Mouse (Mus musculus) kidney, embryonic 14.5 days (tissue): ENCODE measurements around the gene Ran. TPM values are rescaled to one million over a fixed set of nuclear protein-coding genes. Genes with fewer than 3 reads are reported as not detected.
A peak's percentile ranks its signal among the peaks of the same experiment; 100 is the strongest.

Experiments used
- ATAC-seq: fragments of 200-750 bp; cut with Nextera tagmentation; 2 replicates; pipeline ENCODE4 v1.8.0; 2017; ENCODE audit warnings: moderate number of reproducible peaks, mild to moderate bottlenecking, moderate TSS enrichment, moderate library complexity; ENCODE audit not compliant: low FRiP score, low TSS enrichment
- H3K27ac ChIP-seq: fragments of 300-500 bp; sonication (generic); 2 replicates; pipeline ENCODE4 v1.5.1; 2014; ENCODE audit warnings: low read depth, mild to moderate bottlenecking, low read length, moderate library complexity, mixed read lengths
- H3K27me3 ChIP-seq: fragments of 300-500 bp; sonication (generic); 2 replicates; pipeline ENCODE4 v1.6.1; 2014; ENCODE audit warnings: mild to moderate bottlenecking, low read length; ENCODE audit not compliant: control insufficient read depth, insufficient read depth
- H3K36me3 ChIP-seq: fragments of 300-500 bp; sonication (generic); 2 replicates; pipeline ENCODE4 v1.6.1; 2014; ENCODE audit warnings: low read length, mixed read lengths; ENCODE audit not compliant: control insufficient read depth, insufficient read depth
- H3K4me1 ChIP-seq: fragments of 300-500 bp; sonication (generic); 2 replicates; pipeline ENCODE4 v1.6.1; 2014; ENCODE audit warnings: low read length, mixed read lengths; ENCODE audit not compliant: control insufficient read depth, insufficient read depth
- H3K4me2 ChIP-seq: fragments of 300-500 bp; sonication (generic); replicated peaks from 2 replicates; pipeline ENCODE4 v1.6.1; 2014; ENCODE audit warnings: low read depth, mild to moderate bottlenecking, low read length
- H3K4me3 ChIP-seq: fragments of 300-500 bp; sonication (generic); 2 replicates; pipeline ENCODE4 v1.5.1; 2014; ENCODE audit warnings: mild to moderate bottlenecking, low read length
- H3K9ac ChIP-seq: fragments of 300-500 bp; sonication (generic); 2 replicates; pipeline ENCODE4 v1.6.1; 2014; ENCODE audit warnings: low read depth, mild to moderate bottlenecking, low read length, moderate library complexity
- H3K9me3 ChIP-seq: fragments of 300-500 bp; sonication (generic); 2 replicates; pipeline ENCODE4 v1.6.1; 2016; ENCODE audit warnings: low read length; ENCODE audit not compliant: control insufficient read depth
- WGBS: fragments of 180-500 bp; shearing (Covaris S2); extraction: QIAGEN DNeasy Blood & Tissue Kit; methylation state at CpG from one replicate; pipeline ENCODE4 v1.1.7; 2014; 5-methylcytosine and 5-hydroxymethylcytosine counted together
- polyA plus RNA-seq: library from polyadenylated mRNA; unstranded; fragments of >200 nt; fragmentation: Nextera tagmentation; extraction: Ambion mirVana; gene quantifications from 2 replicates; pipeline ENCODE4 v1.2.1, GENCODE M21; 2014

Ran gene
- polyA plus RNA-seq, 1 experiment from 2014 or later, result 768 TPM

- 89% methylated on average over 13 of the region's 13 CpGs for WGBS
- H3K36me3 ChIP-seq, result peaks cover 22% of the 10 kb centered on the region
- ATAC-seq, result no peak
- no peak overlapping the region for H3K4me2 ChIP-seq
- H3K4me3 ChIP-seq, result no peak overlapping the region
- H3K4me1 ChIP-seq, result no peaks in the 10 kb centered on the region
- no peaks in the 10 kb centered on the region for H3K9me3 ChIP-seq
- H3K27me3 ChIP-seq, result no peaks in the 10 kb centered on the region
- H3K27ac ChIP-seq, result no peak overlapping the region
- H3K9ac ChIP-seq, result no peak overlapping the region
Observed at GRCm38 (mm10) chr5:128985946-128986345, 33.9 kb upstream of the Ran start.

DNA sequence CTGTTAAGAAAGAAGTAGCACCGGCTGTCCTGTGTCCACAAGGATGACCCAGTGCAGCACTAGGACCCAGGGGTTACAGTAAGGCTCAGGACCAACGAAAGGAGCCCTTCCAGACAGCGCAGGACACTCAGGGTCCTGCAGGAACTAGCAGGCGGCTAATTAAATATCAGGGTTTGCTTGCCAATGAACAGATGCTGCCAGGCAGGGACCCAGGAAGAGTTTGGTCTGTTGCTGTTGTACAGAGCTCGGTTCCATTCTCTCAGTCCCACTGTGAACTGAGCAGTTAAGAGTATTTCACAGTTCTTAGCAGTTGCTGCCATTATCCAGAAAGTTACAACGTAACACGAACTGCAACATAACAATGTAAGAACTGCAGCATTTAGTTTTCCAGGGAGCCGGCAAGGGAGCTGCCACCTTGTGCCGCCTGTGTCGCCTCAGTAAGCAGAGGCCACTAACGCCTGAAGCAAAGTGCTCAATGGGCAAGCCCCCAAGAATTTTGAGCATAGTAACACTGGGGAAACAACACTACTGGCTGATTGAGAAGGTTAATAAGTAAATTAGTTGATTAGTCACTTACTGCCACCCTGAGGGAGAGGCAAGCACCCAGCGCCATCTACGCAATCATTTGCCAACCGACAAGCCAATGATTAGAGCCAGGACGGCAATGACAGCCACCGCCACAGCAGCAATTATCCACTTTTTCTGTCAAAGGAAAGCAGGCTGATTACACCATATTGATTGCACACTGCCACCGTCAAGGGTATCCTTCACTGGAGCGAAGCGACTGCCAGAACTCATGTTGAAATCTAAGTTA lies 32.5 kb upstream of the Ran start:
- no peaks in the 10 kb centered on the region for H3K4me1 ChIP-seq
- H3K4me2 ChIP-seq, result no peak overlapping the region
- no peak overlapping the region for H3K9ac ChIP-seq
- no peaks in the 10 kb centered on the region for H3K27me3 ChIP-seq
- ATAC-seq, result no peak
- 71% methylated on average over 19 of the region's 19 CpGs for WGBS
- no peaks in the 10 kb centered on the region for H3K9me3 ChIP-seq
- no peak overlapping the region for H3K27ac ChIP-seq
- no peak overlapping the region for H3K4me3 ChIP-seq
- peaks cover 34% of the 10 kb centered on the region for H3K36me3 ChIP-seq

GRCm38 (mm10) chr5:129000706-129001468 lies 19.0 kb upstream of the Ran start:
- Histone ChIP-seq H3K9me3 (no peaks in the 10 kb centered on the region), H3K4me1 (peaks cover 14% of the 10 kb centered on the region; the same call in 1 of the 2 replicates), H3K36me3 (peaks cover 13% of the 10 kb centered on the region; the same call in 1 of the 2 replicates), H3K4me3 (no peak overlapping the region), H3K27me3 (no peaks in the 10 kb centered on the region), H3K4me2 (no peak overlapping the region), H3K27ac (no peak overlapping the region), H3K9ac (no peak overlapping the region)
- ATAC-seq, result no peak
- WGBS, result 64% methylated on average over 8 of the region's 8 CpGs

GRCm38 (mm10) chr5:129002571-129003011 lies 17.3 kb upstream of the Ran start:
- 47% methylated on average over 14 of the region's 14 CpGs for WGBS
- H3K27ac ChIP-seq, result peak overlapping the region; percentile 62
- no peaks in the 10 kb centered on the region for H3K9me3 ChIP-seq
- ATAC-seq, result no peak; the same call in 1 of the 2 replicates
- H3K27me3 ChIP-seq, result no peaks in the 10 kb centered on the region
- no peak overlapping the region for H3K4me3 ChIP-seq
- H3K4me2 ChIP-seq, result 0 out of 2 replicates have a peak overlapping the region, but pooled peaks have one; percentile 5
- H3K36me3 ChIP-seq, result peaks cover 11% of the 10 kb centered on the region; the same call in 1 of the 2 replicates
- 0 out of 2 replicates have a peak overlapping the region, but pooled peaks have one; percentile 8 for H3K9ac ChIP-seq
- peaks cover 19% of the 10 kb centered on the region; the same call in 1 of the 2 replicates for H3K4me1 ChIP-seq

DNA sequence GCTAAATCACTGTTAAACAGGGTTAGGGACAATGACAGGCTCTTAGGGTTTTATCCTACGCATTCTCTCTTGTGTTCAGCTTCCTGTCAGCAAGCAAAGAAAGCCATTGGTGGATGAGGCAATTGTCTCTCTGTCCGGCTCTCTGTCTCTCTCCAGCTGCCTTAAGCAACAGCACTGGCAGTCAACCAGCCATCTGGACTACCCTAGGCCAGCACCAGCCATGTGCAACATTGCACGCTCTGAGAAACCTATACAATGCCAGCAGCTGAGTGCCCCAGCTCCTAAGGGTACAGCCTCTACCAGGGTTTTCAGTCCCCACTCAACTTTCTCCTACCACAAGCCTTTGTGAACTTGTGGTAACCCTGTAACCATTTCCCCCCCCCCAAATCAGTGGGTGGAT lies 14.5 kb upstream of the Ran start:
- no peak overlapping the region for H3K9ac ChIP-seq
- H3K27ac ChIP-seq, result no peak overlapping the region
- no peaks in the 10 kb centered on the region for H3K9me3 ChIP-seq
- 81% methylated on average over 3 of the region's 3 CpGs for whole genome bisulfite sequencing
- no peaks in the 10 kb centered on the region; the same call in 1 of the 2 replicates for H3K36me3 ChIP-seq
- H3K4me2 ChIP-seq, result no peak overlapping the region
- H3K4me1 ChIP-seq, result peaks cover 27% of the 10 kb centered on the region; the same call in 1 of the 2 replicates
- ATAC-seq, result no peak
- H3K27me3 ChIP-seq, result no peaks in the 10 kb centered on the region
- H3K4me3 ChIP-seq, result no peak overlapping the region

DNA sequence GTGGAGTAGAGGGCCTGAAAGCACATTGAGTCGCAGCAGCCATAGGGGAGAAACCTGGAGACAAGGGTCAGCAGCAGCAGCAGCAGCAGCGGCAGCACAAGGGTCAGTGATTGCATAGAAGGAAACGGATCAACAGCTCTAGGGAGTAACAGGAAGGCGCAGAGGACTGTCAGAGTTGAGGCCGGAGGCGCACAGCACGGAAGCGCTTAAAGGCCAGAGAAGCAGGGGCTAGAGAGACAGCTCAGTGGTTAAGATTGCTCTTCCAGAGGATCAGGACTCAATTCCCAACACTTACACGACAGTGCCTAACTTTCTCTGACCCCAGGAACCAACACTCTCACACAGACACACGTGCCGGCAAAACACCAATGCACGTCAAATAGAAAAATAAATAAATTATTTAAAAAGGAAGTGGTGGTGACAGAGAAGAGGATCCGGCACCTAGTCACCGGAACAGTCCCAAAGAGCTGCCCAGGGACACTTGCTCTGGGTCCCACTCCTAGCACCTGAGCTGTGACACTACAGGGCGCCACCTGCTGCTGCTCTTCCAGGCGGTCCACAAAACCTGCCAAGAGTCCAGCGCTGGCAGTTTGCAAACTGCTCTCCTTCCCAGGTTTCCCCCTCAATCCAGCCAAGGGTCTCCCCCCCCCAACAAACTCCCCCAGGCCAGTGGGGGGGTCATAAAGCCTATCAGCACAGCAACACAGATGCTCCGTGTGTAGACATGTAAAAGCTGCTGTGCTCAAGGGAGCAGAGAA lies 13.7 kb upstream of the Ran start:
- WGBS, result 65% methylated on average over 18 of the region's 18 CpGs
- no peak for ATAC-seq
- Histone ChIP-seq H3K27me3 (no peaks in the 10 kb centered on the region), H3K4me1 (peaks cover 25% of the 10 kb centered on the region; the same call in 1 of the 2 replicates), H3K9me3 (no peaks in the 10 kb centered on the region), H3K27ac (0 out of 2 replicates have a peak overlapping the region, but pooled peaks have one; percentile 30), H3K9ac (no peak overlapping the region), H3K4me3 (no peak overlapping the region), H3K4me2 (peak overlapping the region; percentile 19), H3K36me3 (no peaks in the 10 kb centered on the region; the same call in 1 of the 2 replicates)

DNA sequence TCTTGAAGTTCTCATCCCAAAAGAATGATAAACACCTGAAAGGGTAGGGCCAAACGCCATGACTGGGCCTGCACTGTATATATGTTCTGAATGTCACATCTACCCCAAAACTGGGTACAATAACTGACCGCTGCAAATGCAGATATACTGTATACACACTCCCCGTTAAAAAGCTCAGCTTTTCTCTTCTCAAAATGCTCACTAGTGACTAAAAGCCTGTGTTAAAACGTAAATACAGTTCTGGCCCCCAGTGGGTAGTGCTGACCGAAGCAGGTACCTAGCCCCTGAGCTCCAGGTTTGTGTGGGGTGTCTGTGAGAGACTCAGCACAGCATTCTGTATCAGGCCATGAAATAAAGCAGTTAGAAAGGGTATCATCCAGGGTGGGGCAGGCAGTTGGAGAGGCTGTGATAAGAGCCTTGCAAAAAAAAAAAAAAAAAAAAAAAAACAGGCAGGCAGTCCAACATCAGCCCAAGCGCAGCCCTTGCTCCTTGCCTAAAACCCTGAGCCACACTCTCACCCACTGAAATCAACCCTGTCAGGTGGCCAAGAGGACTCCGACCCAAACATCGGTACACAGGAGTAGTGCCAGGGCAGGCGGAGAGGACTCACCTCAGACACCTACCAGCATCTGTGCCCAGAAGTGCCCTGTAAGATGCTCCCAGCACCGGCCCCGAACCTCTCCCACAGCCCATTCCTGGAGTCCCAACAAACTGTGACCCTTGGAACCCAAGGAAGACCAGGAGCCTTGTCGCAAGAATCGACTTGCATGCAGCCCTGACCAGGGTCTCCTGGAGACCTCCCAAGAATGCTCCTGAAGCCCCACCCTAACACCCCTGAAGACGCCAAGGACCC lies 12.5 kb upstream of the Ran start:
- H3K4me1 ChIP-seq, result peaks cover 16% of the 10 kb centered on the region; the same call in 1 of the 2 replicates
- 0 out of 2 replicates have a peak, but pooled peaks have one; percentile 0 for ATAC-seq
- peak overlapping the region; percentile 76 for H3K4me3 ChIP-seq
- no peaks in the 10 kb centered on the region for H3K27me3 ChIP-seq
- H3K9me3 ChIP-seq, result no peaks in the 10 kb centered on the region
- peak overlapping the region; percentile 54 for H3K4me2 ChIP-seq
- H3K9ac ChIP-seq, result peak overlapping the region; percentile 81
- H3K27ac ChIP-seq, result no peak overlapping the region
- no peaks in the 10 kb centered on the region; the same call in 1 of the 2 replicates for H3K36me3 ChIP-seq
- WGBS, result 55% methylated on average over 14 of the region's 14 CpGs

- H3K4me2 ChIP-seq, result peak overlapping the region; percentile 54
- H3K4me1 ChIP-seq, result peaks cover 12% of the 10 kb centered on the region; the same call in 1 of the 2 replicates
- H3K36me3 ChIP-seq, result no peaks in the 10 kb centered on the region; the same call in 1 of the 2 replicates
- 1% methylated on average over 18 of the region's 18 CpGs for WGBS
- no peak for ATAC-seq
- H3K9me3 ChIP-seq, result no peaks in the 10 kb centered on the region
- H3K27me3 ChIP-seq, result no peaks in the 10 kb centered on the region
- peak overlapping the region; percentile 81 for H3K9ac ChIP-seq
- peak overlapping the region; percentile 67 for H3K27ac ChIP-seq
- H3K4me3 ChIP-seq, result peak overlapping the region; percentile 76
Observed at GRCm38 (mm10) chr5:129008008-129008407, 11.9 kb upstream of the Ran start.
